Mouse (Mus musculus): ENCODE measurements around the gene 1700042G07Rik. TPM values are rescaled to one million over a fixed set of nuclear protein-coding genes. Genes with fewer than 3 reads are reported as not detected.
A peak's percentile ranks its signal among the peaks of the same experiment; 100 is the strongest.

Gene 1700042G07Rik
- polyA plus RNA-seq, 1 experiment from 2014 or later, result not detected

DNA sequence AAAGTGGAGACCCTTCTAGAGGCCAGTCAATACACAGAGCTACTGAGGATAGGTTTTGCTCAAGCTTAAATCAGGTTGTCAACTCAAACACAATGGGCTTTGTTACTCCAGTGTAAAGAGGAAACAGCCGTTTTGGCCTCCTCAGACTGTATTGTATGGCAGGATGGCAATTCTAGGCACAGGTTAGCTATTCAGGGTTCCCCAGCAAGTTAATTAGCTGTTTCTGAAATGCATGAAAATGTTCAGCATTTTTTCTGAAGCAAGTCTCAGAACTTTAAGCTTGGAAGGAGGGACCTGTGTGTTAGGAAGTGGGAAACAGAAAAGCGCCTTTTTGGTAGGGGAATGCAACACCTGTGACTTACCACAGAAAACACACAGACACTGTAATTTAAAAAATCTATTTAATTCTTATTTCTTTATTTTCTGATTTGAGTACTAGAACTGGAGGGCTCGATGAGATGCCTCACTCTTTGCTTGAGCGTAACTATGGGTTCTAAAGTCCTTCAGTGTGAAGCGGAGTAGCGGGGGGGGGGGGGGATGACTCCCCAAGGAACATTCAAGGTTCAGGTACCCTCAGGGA, 47.0 kb downstream of the 1700042G07Rik start:
- Histone ChIP-seq H3K27me3 (replicated peaks) (peaks cover 11% of the 10 kb centered on the region; the same call in 1 of the 2 replicates), H3K27ac (peak overlapping the region; percentile 87), H3K4me1 (peaks cover 18% of the 10 kb centered on the region), H3K4me3 (peak overlapping the region; percentile 71), H3K9me3 (replicated peaks) (no peaks in the 10 kb centered on the region), H3K9ac (peak overlapping the region; percentile 81), H3K36me3 (no peaks in the 10 kb centered on the region), H3K4me2 (peak overlapping the region; percentile 96)
- 29% methylated on average over 6 of the region's 6 CpGs for WGBS (ENCODE audit: insufficient replicate concordance)
- no peak for ATAC-seq

- Histone ChIP-seq H3K9ac (peak overlapping the region; percentile 81), H3K9me3 (replicated peaks) (no peaks in the 10 kb centered on the region), H3K4me1 (peaks cover 18% of the 10 kb centered on the region), H3K36me3 (no peaks in the 10 kb centered on the region), H3K27me3 (replicated peaks) (peaks cover 11% of the 10 kb centered on the region; the same call in 1 of the 2 replicates), H3K27ac (peak overlapping the region; percentile 87), H3K4me2 (peak overlapping the region; percentile 96), H3K4me3 (peak overlapping the region; percentile 71)
- 4% methylated on average over 26 of the region's 26 CpGs for WGBS (ENCODE audit: insufficient replicate concordance)
- peak; percentile 69 for ATAC-seq
Measured at GRCm38 (mm10) chr4:116220780-116221139, 47.6 kb downstream of the 1700042G07Rik start.

GRCm38 (mm10) chr4:116221140-116221851, 48.1 kb downstream of the 1700042G07Rik start, which contains the start of gene Pik3r3:
Pik3r3 (plus strand) TSS chr4:116221618.
- ATAC-seq, result peak; percentile 100
- Histone ChIP-seq H3K9me3 (replicated peaks) (no peaks in the 10 kb centered on the region), H3K9ac (peak within 1 kb of the TSS; percentile 86), H3K4me1 (peaks cover 18% of the 10 kb centered on the region), H3K27ac (peak within 1 kb of the TSS; percentile 87), H3K4me3 (peak within 1 kb of the TSS; percentile 71), H3K36me3 (no peaks in the 10 kb centered on the region), H3K4me2 (peak within 1 kb of the TSS; percentile 96), H3K27me3 (replicated peaks) (peaks cover 11% of the 10 kb centered on the region; the same call in 1 of the 2 replicates)
- WGBS (ENCODE audit: insufficient replicate concordance), result 2% methylated on average over 53 of the region's 53 CpGs

DNA sequence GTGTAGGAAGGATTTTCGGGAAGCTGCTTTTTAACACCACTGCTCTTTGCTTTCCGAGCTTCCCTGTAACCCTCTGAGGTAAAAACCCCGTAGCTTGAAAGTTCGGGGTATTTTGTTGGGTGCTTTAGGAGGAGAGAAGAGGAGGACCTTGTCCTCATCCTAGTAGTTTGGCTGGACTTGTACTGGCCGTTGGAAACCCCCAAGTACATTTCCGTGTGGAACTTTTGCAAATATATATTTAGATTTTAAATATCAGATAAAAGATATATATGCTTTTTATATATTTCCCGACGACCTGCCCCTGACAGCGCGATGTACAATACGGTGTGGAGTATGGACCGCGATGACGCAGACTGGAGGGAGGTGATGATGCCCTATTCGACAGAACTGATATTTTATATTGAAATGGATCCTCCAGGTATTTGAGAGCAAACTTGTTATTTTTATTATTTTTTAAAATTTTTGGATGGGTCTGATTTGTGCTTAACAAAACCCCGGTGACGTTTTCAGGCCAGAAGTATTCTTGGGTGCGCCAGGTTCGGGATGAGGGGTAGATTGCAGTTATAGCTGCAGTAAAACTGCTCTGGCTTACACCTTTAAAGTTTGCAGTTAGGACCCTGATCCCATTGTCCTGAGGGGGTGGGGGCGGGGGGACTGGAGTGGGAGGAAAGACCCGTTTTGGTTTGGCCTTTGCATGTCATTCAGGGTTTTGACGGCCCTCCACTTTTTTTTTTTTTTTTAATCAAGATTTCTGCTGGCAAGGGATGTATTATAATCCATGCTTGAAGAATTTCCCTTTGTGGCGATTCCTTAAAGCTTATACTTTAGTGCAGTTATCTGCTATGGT, 49.0 kb downstream of the 1700042G07Rik start:
- Histone ChIP-seq H3K9me3 (replicated peaks) (no peaks in the 10 kb centered on the region), H3K4me1 (peaks cover 18% of the 10 kb centered on the region), H3K27me3 (replicated peaks) (peaks cover 11% of the 10 kb centered on the region; the same call in 1 of the 2 replicates), H3K4me3 (peak overlapping the region; percentile 71), H3K36me3 (no peaks in the 10 kb centered on the region), H3K4me2 (peak overlapping the region; percentile 96), H3K27ac (peak overlapping the region; percentile 87), H3K9ac (peak overlapping the region; percentile 86)
- WGBS (ENCODE audit: insufficient replicate concordance), result 2% methylated on average over 23 of the region's 23 CpGs
- ATAC-seq, result no peak

GRCm38 (mm10) chr4:116222843-116223119, 49.6 kb downstream of the 1700042G07Rik start:
- no peak overlapping the region for H3K27ac ChIP-seq

More at GRCm38 (mm10) chr4:116222843-116223119, 49.6 kb downstream of the 1700042G07Rik start:
- H3K9me3 ChIP-seq (replicated peaks), result no peaks in the 10 kb centered on the region
- no peaks in the 10 kb centered on the region for H3K36me3 ChIP-seq
- no peak overlapping the region for H3K9ac ChIP-seq
- peak overlapping the region; percentile 96 for H3K4me2 ChIP-seq
- H3K4me3 ChIP-seq, result peak overlapping the region; percentile 71
- WGBS (ENCODE audit: insufficient replicate concordance), result 28% methylated on average over 6 of the region's 6 CpGs
- ATAC-seq, result no peak
- H3K4me1 ChIP-seq, result peaks cover 18% of the 10 kb centered on the region
- peaks cover 11% of the 10 kb centered on the region; the same call in 1 of the 2 replicates for H3K27me3 ChIP-seq (replicated peaks)

Other genes with a start within 250 kb of the 1700042G07Rik start
- not detected in 2 replicates for gene Dmbx1, start 233.4 kb upstream of the 1700042G07Rik start, polyA plus RNA-seq (2016; fragmentation: Nextera tagmentation; extraction: Ambion mirVana)
- 3.9 and 4.2 TPM in 2 replicates for gene Faah, start 155.4 kb upstream of the 1700042G07Rik start, polyA plus RNA-seq (2016; fragmentation: Nextera tagmentation; extraction: Ambion mirVana)
- 10.7 and 11.4 TPM in 2 replicates for gene Nsun4, start 119.5 kb upstream of the 1700042G07Rik start, polyA plus RNA-seq (2016; fragmentation: Nextera tagmentation; extraction: Ambion mirVana)
- 326 and 344 TPM in 2 replicates for gene Uqcrh, start 98.3 kb upstream of the 1700042G07Rik start, polyA plus RNA-seq (2016; fragmentation: Nextera tagmentation; extraction: Ambion mirVana)
- gene Lrrc41, start 98.1 kb upstream of the 1700042G07Rik start, polyA plus RNA-seq (2016; fragmentation: Nextera tagmentation; extraction: Ambion mirVana), result 42.2 and 43.7 TPM in 2 replicates
- 45.0 and 45.4 TPM in 2 replicates for gene Rad54l, start 49.7 kb upstream of the 1700042G07Rik start, polyA plus RNA-seq (2016; fragmentation: Nextera tagmentation; extraction: Ambion mirVana)
- gene Pomgnt1, start 49.5 kb upstream of the 1700042G07Rik start, polyA plus RNA-seq (2016; fragmentation: Nextera tagmentation; extraction: Ambion mirVana), result 23.8 and 24.2 TPM in 2 replicates
- 0.44 and 0.53 TPM in 2 replicates for gene Lurap1, start 22.0 kb upstream of the 1700042G07Rik start, polyA plus RNA-seq (2016; fragmentation: Nextera tagmentation; extraction: Ambion mirVana)
- gene Tspan1, start 5.8 kb upstream of the 1700042G07Rik start, polyA plus RNA-seq (2016; fragmentation: Nextera tagmentation; extraction: Ambion mirVana), result not detected in 2 replicates
- gene Gm49337, start within 50 bp of the 1700042G07Rik start, polyA plus RNA-seq (2016; fragmentation: Nextera tagmentation; extraction: Ambion mirVana), result not detected in 2 replicates
- 2.2 and 2.7 TPM in 2 replicates for gene Pik3r3, start 48.2 kb downstream of the 1700042G07Rik start, polyA plus RNA-seq (2016; fragmentation: Nextera tagmentation; extraction: Ambion mirVana)